Mouse (Mus musculus): ENCODE data around the gene Fzd2. TPM values are rescaled to one million over a fixed set of nuclear protein-coding genes. Genes with fewer than 3 reads are reported as not detected.

Fzd2 gene
- total RNA-seq, 2 experiments from 2014 or later, result 9.4 to 9.7 TPM

Other genes starting within 250 kb of the Fzd2 start
- gene Slc4a1, start 238.2 kb upstream of the Fzd2 start, total RNA-seq (2021), result under 1 TPM; 0.09 to 0.19 TPM
- gene Rundc3a, start 211.0 kb upstream of the Fzd2 start, total RNA-seq (2021), result 100 to 1,000 TPM; 477 to 484 TPM
- gene Slc25a39, start 196.4 kb upstream of the Fzd2 start, total RNA-seq (2021), result 10 to 100 TPM; 60.6 to 73.2 TPM
- 10 to 100 TPM; 55.8 to 58.9 TPM for gene Grn, start 174.1 kb upstream of the Fzd2 start, total RNA-seq (2021)
- gene Fam171a2, start 156.7 kb upstream of the Fzd2 start, total RNA-seq (2021), result 100 to 1,000 TPM; 113 to 133 TPM
- 1 to 10 TPM; 3.3 to 3.9 TPM for gene Itga2b, start 134.3 kb upstream of the Fzd2 start, total RNA-seq (2021)
- 10 to 100 TPM; 50.8 to 52.0 TPM for gene Gpatch8, start 48.0 kb upstream of the Fzd2 start, total RNA-seq (2021)
- 1 to 10 TPM; 3.7 to 5.4 TPM for gene Gm11627, start 24.9 kb upstream of the Fzd2 start, total RNA-seq (2021)
- not detected for gene Meioc, start 59.3 kb downstream of the Fzd2 start, total RNA-seq (2021)
- gene Ccdc43, start 93.4 kb downstream of the Fzd2 start, total RNA-seq (2021), result 10 to 100 TPM; 26.1 to 29.0 TPM
- 100 to 1,000 TPM; 125 to 129 TPM for gene Adam11, start 157.0 kb downstream of the Fzd2 start, total RNA-seq (2021)
- 1 to 10 TPM; 3.2 to 4.8 TPM for gene Gjc1, start 215.3 kb downstream of the Fzd2 start, total RNA-seq (2021)
- 1 to 10 TPM; 2.0 to 7.4 TPM for gene Higd1b, start 231.5 kb downstream of the Fzd2 start, total RNA-seq (2021)